Mouse (Mus musculus): Measurements from ENCODE around the gene Foxp4. TPM values are rescaled to one million over a fixed set of nuclear protein-coding genes. Genes with fewer than 3 reads are reported as not detected.
"Not testable (repeated sequence)": the region's sequence is repeated elsewhere in the genome, so short reads cannot be mapped to it uniquely, and the experiment has no call there.

Foxp4 gene
- polyA plus RNA-seq, 1 experiment from 2014 or later: 22.3 TPM

DNA sequence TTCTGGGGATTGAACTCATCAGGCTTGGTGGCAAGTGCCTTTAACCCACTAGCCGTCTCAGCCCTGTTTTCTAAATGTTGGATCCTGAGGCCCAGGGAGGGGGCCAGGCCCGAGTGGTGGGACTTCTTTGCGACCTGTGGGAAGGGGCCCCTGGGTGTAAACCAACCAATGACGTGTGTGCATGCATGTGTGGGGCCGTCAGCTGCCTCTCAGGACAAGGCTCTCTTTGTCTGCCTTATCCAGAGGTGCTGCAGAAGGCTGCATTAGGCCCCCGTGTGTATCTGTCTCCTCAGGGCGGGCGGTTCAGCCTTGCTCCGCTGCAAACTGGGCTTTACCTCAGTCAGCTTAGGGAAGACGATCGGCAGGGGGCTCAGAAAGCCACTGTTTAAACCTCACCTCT, 61.0 kb downstream of the Foxp4 start:
- Histone ChIP-seq H3K4me1 (replicated peaks) (peaks cover 17% of the 10 kb centered on the region), H3K27me3 (replicated peaks) (no peaks in the 10 kb centered on the region), H3K9me3 (no peaks in the 10 kb centered on the region), H3K4me2 (replicated peaks) (peak overlapping the region; percentile 18; the same call in 1 of the 2 replicates), H3K27ac (0 out of 2 replicates have a peak overlapping the region, but pooled peaks have one; percentile 7), H3K9ac (no peak overlapping the region), H3K36me3 (peaks cover 3% of the 10 kb centered on the region; the same call in 1 of the 2 replicates), H3K4me3 (replicated peaks) (no peak overlapping the region)
- peak; percentile 48 for ATAC-seq
- 18% methylated on average over 11 of the region's 11 CpGs for WGBS

DNA sequence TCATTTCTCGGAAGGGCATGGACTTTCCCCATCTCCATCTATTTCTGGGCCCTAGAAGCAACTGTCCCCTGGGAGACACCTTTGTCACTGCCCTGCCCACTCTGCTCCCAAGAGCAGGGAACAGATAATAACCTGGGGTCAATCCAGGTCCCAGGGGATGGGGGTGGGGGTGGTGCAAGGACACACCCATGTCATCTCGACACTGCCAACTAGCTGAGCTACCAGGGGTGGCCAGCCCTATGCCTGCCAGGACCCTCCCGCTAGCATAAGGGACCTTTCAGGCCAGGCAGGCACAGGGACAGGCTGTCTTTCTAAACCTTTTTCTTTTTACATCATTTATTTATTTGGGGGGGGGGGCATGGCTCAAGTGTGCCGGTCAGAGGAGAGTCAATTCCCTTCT, 61.4 kb downstream of the Foxp4 start:
- Histone ChIP-seq H3K9me3 (no peaks in the 10 kb centered on the region), H3K4me3 (replicated peaks) (no peak overlapping the region), H3K4me1 (replicated peaks) (peaks cover 17% of the 10 kb centered on the region), H3K4me2 (replicated peaks) (peak overlapping the region; percentile 18; the same call in 1 of the 2 replicates), H3K9ac (no peak overlapping the region), H3K36me3 (no peaks in the 10 kb centered on the region), H3K27me3 (replicated peaks) (no peaks in the 10 kb centered on the region), H3K27ac (no peak overlapping the region)
- 35% methylated on average over 4 of the region's 4 CpGs for whole genome bisulfite sequencing
- peak; percentile 15; the same call in 1 of the 2 replicates for ATAC-seq

DNA sequence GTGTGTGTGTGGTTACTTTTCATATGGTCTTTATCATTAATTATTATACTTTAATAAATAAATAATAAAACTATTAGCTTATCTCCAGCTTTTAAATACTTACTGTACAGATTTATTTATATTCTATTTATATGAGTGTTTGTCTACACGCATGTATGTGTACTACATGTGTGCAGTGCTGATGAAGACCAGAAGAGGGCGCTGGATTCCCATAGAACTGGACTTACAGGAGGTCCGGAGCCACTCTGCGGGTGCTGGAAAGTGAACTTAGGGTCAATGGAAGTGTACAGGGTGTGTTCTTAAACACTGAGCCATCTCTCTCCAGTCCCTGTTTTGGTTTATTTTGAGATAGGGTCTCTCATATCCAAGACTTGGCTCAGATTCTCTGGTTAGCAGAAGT, 68.9 kb downstream of the Foxp4 start:
- no peak overlapping the region for H3K9ac ChIP-seq
- H3K27ac ChIP-seq: no peak overlapping the region
- H3K9me3 ChIP-seq: no peaks in the 10 kb centered on the region
- no peak overlapping the region for H3K4me3 ChIP-seq (replicated peaks)
- no peak for ATAC-seq
- 79% methylated on average over 4 of the region's 4 CpGs for WGBS
- H3K4me2 ChIP-seq (replicated peaks): no peak overlapping the region
- H3K27me3 ChIP-seq (replicated peaks): no peaks in the 10 kb centered on the region
- H3K36me3 ChIP-seq: no peaks in the 10 kb centered on the region
- H3K4me1 ChIP-seq (replicated peaks): peaks cover 8% of the 10 kb centered on the region; the same call in 1 of the 2 replicates

DNA sequence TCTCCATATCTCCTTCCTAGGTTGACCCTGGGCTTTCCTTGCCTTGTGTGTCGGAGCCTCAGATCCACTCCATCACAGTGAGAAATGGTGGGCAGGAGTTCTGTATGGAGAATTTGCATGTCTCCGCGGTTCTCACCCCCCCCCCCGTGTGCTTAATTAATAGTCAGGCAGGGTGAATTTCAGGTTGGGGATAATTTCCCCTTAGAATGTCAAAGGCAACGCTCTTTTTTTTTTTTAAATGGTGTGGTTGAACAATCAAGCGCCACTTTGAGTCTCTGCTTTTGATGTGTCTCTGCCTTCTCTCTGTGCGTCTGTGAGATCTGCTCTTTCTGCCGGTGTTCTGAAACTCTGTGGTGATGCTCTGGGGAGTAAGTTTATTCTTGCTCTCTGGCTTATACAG, 69.5 kb downstream of the Foxp4 start:
- no peaks in the 10 kb centered on the region for H3K9me3 ChIP-seq
- no peak overlapping the region for H3K27ac ChIP-seq
- WGBS: 89% methylated on average over 8 of the region's 8 CpGs
- H3K36me3 ChIP-seq: no peaks in the 10 kb centered on the region
- H3K4me2 ChIP-seq (replicated peaks): no peak overlapping the region
- no peak overlapping the region for H3K4me3 ChIP-seq (replicated peaks)
- peaks cover 8% of the 10 kb centered on the region; the same call in 1 of the 2 replicates for H3K4me1 ChIP-seq (replicated peaks)
- no peak for ATAC-seq
- H3K27me3 ChIP-seq (replicated peaks): no peaks in the 10 kb centered on the region
- no peak overlapping the region for H3K9ac ChIP-seq

GRCm38 (mm10) chr17:47853760-47854159, 70.7 kb downstream of the Foxp4 start:
- Histone ChIP-seq H3K4me3 (replicated peaks) (no peak overlapping the region), H3K36me3 (no peaks in the 10 kb centered on the region), H3K9me3 (no peaks in the 10 kb centered on the region), H3K9ac (no peak overlapping the region), H3K4me1 (replicated peaks) (peaks cover 8% of the 10 kb centered on the region; the same call in 1 of the 2 replicates), H3K27ac (no peak overlapping the region), H3K4me2 (replicated peaks) (no peak overlapping the region), H3K27me3 (replicated peaks) (no peaks in the 10 kb centered on the region)
- peak; percentile 50; the same call in 1 of the 2 replicates for ATAC-seq
- 67% methylated on average over 4 of the region's 4 CpGs for WGBS

- WGBS: 92% methylated on average over 3 of the region's 4 CpGs
- Histone ChIP-seq H3K4me2 (replicated peaks) (no peak overlapping the region), H3K9ac (no peak overlapping the region), H3K4me3 (replicated peaks) (no peak overlapping the region), H3K36me3 (no peaks in the 10 kb centered on the region), H3K9me3 (no peaks in the 10 kb centered on the region), H3K27ac (no peak overlapping the region), H3K4me1 (replicated peaks) (peaks cover 8% of the 10 kb centered on the region; the same call in 1 of the 2 replicates), H3K27me3 (replicated peaks) (no peaks in the 10 kb centered on the region)
- ATAC-seq: no peak
Measured at GRCm38 (mm10) chr17:47853336-47853735, 71.1 kb downstream of the Foxp4 start.

- H3K4me1 ChIP-seq (replicated peaks); H3K9me3 ChIP-seq; H3K27me3 ChIP-seq (replicated peaks); H3K36me3 ChIP-seq: not testable (repeated sequence)
- peak overlapping the region; percentile 51; the same call in 1 of the 2 replicates for H3K27ac ChIP-seq
- WGBS: 8% methylated on average over 22 of the region's 22 CpGs
- H3K4me3 ChIP-seq (replicated peaks): peak overlapping the region; percentile 22
- H3K4me2 ChIP-seq (replicated peaks): peak overlapping the region; percentile 58
- H3K9ac ChIP-seq: peak overlapping the region; percentile 30
- peak; percentile 82 for ATAC-seq
Measured at GRCm38 (mm10) chr17:47851798-47852360, 72.6 kb downstream of the Foxp4 start.

GRCm38 (mm10) chr17:47850639-47851314, 73.7 kb downstream of the Foxp4 start:
- no peak overlapping the region for H3K4me3 ChIP-seq (replicated peaks)
- no peak for ATAC-seq
- no peaks in the 10 kb centered on the region for H3K27me3 ChIP-seq (replicated peaks)
- WGBS: 68% methylated on average over 7 of the region's 7 CpGs
- H3K36me3 ChIP-seq: no peaks in the 10 kb centered on the region
- peaks cover 8% of the 10 kb centered on the region; the same call in 1 of the 2 replicates for H3K4me1 ChIP-seq (replicated peaks)
- H3K9ac ChIP-seq: no peak overlapping the region
- H3K27ac ChIP-seq: no peak overlapping the region
- H3K4me2 ChIP-seq (replicated peaks): no peak overlapping the region
- H3K9me3 ChIP-seq: no peaks in the 10 kb centered on the region

DNA sequence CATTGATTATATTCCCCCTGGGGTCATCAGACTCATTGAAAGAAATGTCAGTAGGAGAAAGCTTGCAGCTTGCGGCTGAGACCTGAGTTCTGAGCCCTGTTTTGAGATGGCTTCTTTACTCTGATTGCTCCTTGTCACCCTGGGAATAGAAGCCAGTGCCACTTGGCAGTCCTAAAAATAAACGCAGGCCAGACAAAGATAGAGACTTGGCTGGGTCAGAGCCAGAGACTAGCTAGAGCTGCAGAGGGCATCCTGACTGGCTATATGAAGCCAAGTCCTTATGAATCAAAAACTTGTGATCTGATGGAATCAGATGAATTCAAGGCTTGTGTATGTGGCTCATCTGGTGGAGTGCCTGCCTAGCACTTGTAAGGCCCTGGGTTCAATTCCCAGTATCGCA, 74.4 kb downstream of the Foxp4 start:
- no peaks in the 10 kb centered on the region for H3K36me3 ChIP-seq
- no peak overlapping the region for H3K4me2 ChIP-seq (replicated peaks)
- 78% methylated on average over 3 of the region's 3 CpGs for WGBS
- no peak overlapping the region for H3K4me3 ChIP-seq (replicated peaks)
- H3K4me1 ChIP-seq (replicated peaks): peaks cover 8% of the 10 kb centered on the region; the same call in 1 of the 2 replicates
- no peak overlapping the region for H3K9ac ChIP-seq
- H3K9me3 ChIP-seq: no peaks in the 10 kb centered on the region
- no peak overlapping the region for H3K27ac ChIP-seq
- ATAC-seq: no peak
- H3K27me3 ChIP-seq (replicated peaks): no peaks in the 10 kb centered on the region

DNA sequence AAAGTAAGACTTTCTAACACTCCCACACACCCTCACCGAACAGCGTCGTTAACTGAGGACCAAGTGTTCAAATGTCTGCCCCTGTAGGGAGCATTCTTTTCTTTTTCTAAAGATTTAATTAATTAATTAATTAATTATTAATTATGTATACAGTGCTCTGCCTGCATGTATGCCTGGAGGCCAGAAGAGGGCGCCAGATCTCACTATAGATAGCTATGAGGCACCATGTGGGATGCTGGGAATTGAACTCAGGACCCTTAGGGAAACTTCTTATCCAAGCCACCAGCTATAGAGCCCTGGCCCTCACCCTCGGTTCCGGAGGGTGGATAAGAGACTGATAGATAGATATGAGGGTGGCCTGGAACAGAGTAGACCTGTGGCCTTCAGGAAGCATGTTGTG, 76.5 kb downstream of the Foxp4 start:
- Histone ChIP-seq H3K9ac (no peak overlapping the region), H3K4me1 (replicated peaks) (peaks cover 8% of the 10 kb centered on the region; the same call in 1 of the 2 replicates), H3K4me3 (replicated peaks) (no peak overlapping the region), H3K4me2 (replicated peaks) (no peak overlapping the region), H3K9me3 (0 out of 2 replicates have a peak, but pooled peaks cover 4% of the 10 kb centered on the region), H3K36me3 (no peaks in the 10 kb centered on the region), H3K27me3 (replicated peaks) (no peaks in the 10 kb centered on the region), H3K27ac (no peak overlapping the region)
- no peak for ATAC-seq
- 79% methylated on average over 6 of the region's 6 CpGs for whole genome bisulfite sequencing

DNA sequence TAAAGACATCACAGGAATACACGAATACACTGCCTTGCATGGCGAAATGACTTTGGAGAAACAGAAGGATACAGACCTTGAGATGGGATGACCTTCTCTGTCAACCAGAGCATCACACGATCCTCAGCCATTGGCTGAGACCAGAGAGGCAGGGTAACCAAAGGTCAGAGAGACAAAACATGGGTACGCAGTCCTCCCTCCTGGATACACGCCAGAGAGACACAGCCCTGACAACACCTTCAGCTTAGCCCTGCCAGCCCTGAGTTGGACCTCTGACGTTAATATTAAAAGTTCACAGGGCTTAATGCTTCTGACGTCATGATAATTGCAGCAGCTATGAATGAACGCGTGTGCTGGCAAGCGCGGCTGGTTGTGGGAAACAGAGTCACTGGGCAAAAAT, 78.8 kb downstream of the Foxp4 start:
- 75% methylated on average over 11 of the region's 11 CpGs for WGBS
- no peak for ATAC-seq
- no peak overlapping the region for H3K4me3 ChIP-seq (replicated peaks)
- H3K4me2 ChIP-seq (replicated peaks): no peak overlapping the region
- H3K9me3 ChIP-seq: 0 out of 2 replicates have a peak, but pooled peaks cover 4% of the 10 kb centered on the region
- H3K9ac ChIP-seq: no peak overlapping the region
- H3K27ac ChIP-seq: no peak overlapping the region
- H3K4me1 ChIP-seq (replicated peaks): peaks cover 5% of the 10 kb centered on the region; the same call in 1 of the 2 replicates
- no peaks in the 10 kb centered on the region for H3K27me3 ChIP-seq (replicated peaks)
- no peaks in the 10 kb centered on the region for H3K36me3 ChIP-seq

DNA sequence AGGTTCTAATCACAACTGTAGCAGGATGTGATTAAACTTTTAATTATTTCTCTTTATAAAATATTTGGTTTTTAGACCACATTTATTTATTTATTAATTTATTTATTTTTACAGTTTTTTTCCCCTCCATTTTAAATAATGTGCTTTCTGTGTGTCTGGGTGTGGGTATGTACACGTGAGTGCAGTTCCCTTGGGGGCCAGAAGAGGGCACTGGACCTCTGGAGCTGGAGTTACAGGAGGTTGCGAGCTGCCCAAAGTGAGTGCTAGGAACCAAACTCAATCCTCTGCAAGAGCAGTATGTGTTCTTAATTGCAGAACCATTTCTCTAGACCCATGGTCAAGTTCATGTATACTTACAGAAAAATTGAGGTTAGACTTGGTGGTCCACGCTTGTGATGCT, 81.0 kb downstream of the Foxp4 start:
- Histone ChIP-seq H3K4me2 (replicated peaks) (no peak overlapping the region), H3K4me1 (replicated peaks) (peaks cover 5% of the 10 kb centered on the region; the same call in 1 of the 2 replicates), H3K4me3 (replicated peaks) (no peak overlapping the region), H3K9ac (no peak overlapping the region), H3K9me3 (0 out of 2 replicates have a peak, but pooled peaks cover 4% of the 10 kb centered on the region), H3K27ac (no peak overlapping the region), H3K36me3 (no peaks in the 10 kb centered on the region), H3K27me3 (replicated peaks) (no peaks in the 10 kb centered on the region)
- WGBS: 97% methylated on average over 3 of the region's 3 CpGs
- no peak for ATAC-seq
